Mouse (Mus musculus): Measurements from ENCODE around the gene Eif4a1.

GRCm38 (mm10) chr11:69695046-69695360 is 22.8 kb upstream of the Eif4a1 start:
- TF ChIP-seq CTCF (IDR thresholded peaks at IDR 0.05; ENCODE audit: low read depth, low read length) (no peak), POLR2A (IDR thresholded peaks at IDR 0.05; ENCODE audit: borderline replicate concordance, low read depth, low read length) (no peak)

All from bone marrow macrophage, adult 2 months (primary cell).